Mouse (Mus musculus) skeletal muscle tissue, adult 2 months (tissue): ENCODE data around the gene Tnfrsf21.

Experiments
- DNase-seq: peaks from one replicate; pipeline ENCODE4 v3.0.0-alpha.2; 2012; ENCODE audit warnings: low read depth, low spot score

The Tnfrsf21 gene

GRCm38 (mm10) chr17:43016371-43017331 lies at the start of gene Tnfrsf21:
TSS of gene Tnfrsf21 (plus strand) at chr17:43016555.
- peak; percentile 90 for DNase-seq

- DNase-seq: no peak
These were observed 48.2 kb upstream of the Tnfrsf21 start for GRCm38 (mm10) chr17:42968174-42968573.

- no peak for DNase-seq
These were observed 40.9 kb upstream of the Tnfrsf21 start for GRCm38 (mm10) chr17:42975312-42975996.

- DNase-seq: no peak
These were observed 38.6 kb upstream of the Tnfrsf21 start for GRCm38 (mm10) chr17:42977766-42978165.

- DNase-seq: no peak
These were observed 38.0 kb upstream of the Tnfrsf21 start for GRCm38 (mm10) chr17:42978345-42978744.

- DNase-seq: no peak
These were observed 34.5 kb upstream of the Tnfrsf21 start for GRCm38 (mm10) chr17:42981806-42982205.

- DNase-seq: no peak
These were observed 33.8 kb upstream of the Tnfrsf21 start for GRCm38 (mm10) chr17:42982568-42982967.

- DNase-seq: no peak
These were observed 30.3 kb upstream of the Tnfrsf21 start for GRCm38 (mm10) chr17:42985837-42986589.

GRCm38 (mm10) chr17:42987692-42988091 lies 28.7 kb upstream of the Tnfrsf21 start:
- no peak for DNase-seq

GRCm38 (mm10) chr17:42989981-42990380 lies 26.4 kb upstream of the Tnfrsf21 start:
- no peak for DNase-seq

GRCm38 (mm10) chr17:42991112-42991511 lies 25.2 kb upstream of the Tnfrsf21 start:
- no peak for DNase-seq

GRCm38 (mm10) chr17:42999446-42999977 lies 16.8 kb upstream of the Tnfrsf21 start:
- no peak for DNase-seq

- DNase-seq: no peak
These were observed 15.8 kb upstream of the Tnfrsf21 start for GRCm38 (mm10) chr17:43000598-43000997.

GRCm38 (mm10) chr17:43012718-43013117 lies 3.6 kb upstream of the Tnfrsf21 start:
- DNase-seq: peak; percentile 44

GRCm38 (mm10) chr17:43017341-43018052 lies 1.1 kb downstream of the Tnfrsf21 start:
- DNase-seq: peak; percentile 38

- no peak for DNase-seq
These were observed 1.7 kb downstream of the Tnfrsf21 start for GRCm38 (mm10) chr17:43018071-43018470.

GRCm38 (mm10) chr17:43019660-43020059 lies 3.3 kb downstream of the Tnfrsf21 start:
- DNase-seq: no peak

- DNase-seq: no peak
These were observed 4.7 kb downstream of the Tnfrsf21 start for GRCm38 (mm10) chr17:43021017-43021416.

GRCm38 (mm10) chr17:43022056-43022455 lies 5.7 kb downstream of the Tnfrsf21 start:
- no peak for DNase-seq

GRCm38 (mm10) chr17:43023637-43024217 lies 7.4 kb downstream of the Tnfrsf21 start:
- no peak for DNase-seq

GRCm38 (mm10) chr17:43024531-43024930 lies 8.2 kb downstream of the Tnfrsf21 start:
- no peak for DNase-seq
